ENCODE assay signal across 14 mouse cellular contexts in the genomic region with DNA sequence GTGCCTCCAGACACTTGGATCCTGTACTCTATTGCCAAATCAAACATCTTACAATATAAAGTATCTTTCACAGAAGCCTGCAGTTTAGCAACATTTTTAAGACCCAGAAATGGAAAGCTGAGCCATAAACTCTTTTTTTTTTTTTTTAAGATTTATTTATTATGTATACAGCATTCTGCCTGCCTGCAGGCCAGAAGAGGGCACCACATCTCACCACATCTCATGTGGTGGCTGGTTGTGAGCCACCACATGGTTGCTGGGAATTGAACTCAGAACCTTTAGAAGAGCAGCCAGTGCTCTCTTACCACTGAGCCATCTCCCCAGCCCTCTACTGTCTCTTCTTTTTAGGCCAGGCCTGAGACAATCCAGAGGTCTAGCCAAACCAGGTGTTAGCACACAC. TPM values are rescaled to one million over a fixed set of nuclear protein-coding genes. Genes with fewer than 3 reads are reported as not detected.
A peak's percentile ranks its signal among the peaks of the same experiment; 100 is the strongest.
DNase-seq lines count a peak whose midpoint lies in the region; ATAC-seq and TF ChIP-seq lines count a peak whose summit lies in the region.
"Had no signal": no experiment of that assay in that cellular context is flagged by ENCODE, and none has a peak within 500 bp of the region (broad histone marks: within the 10 kb centered on the region; RNA-seq: fewer than 3 reads in every experiment).

No protein-coding gene starts in this region.

- no peak for DNase-seq in heart, embryonic 10.5 days (ENCODE audit: low spot score)
- no peak for DNase-seq in lung, embryonic 14.5 days
- DNase-seq in lung, adult 18-20 months, result no peak
- peak; percentile 33 to 37 for DNase-seq in B cell, adult 2 months
- peak; percentile 53 for DNase-seq in induced T-regulatory cell, adult 2 months (ENCODE audit: low read depth)
- no peak for DNase-seq in kidney, adult 2 months
- no peak for DNase-seq in adrenal gland, adult 8-10 months
- DNase-seq: cerebellum, postnatal 14 days; heart, adult 11 months; kidney, adult 9 months; spleen, adult 18-20 months had no signal

- no peaks in the 10 kb centered on the region for H3K9me3 ChIP-seq in heart, embryonic 13.5 days
- H3K9me3 ChIP-seq in heart, embryonic 10.5 days, result no peaks in the 10 kb centered on the region
- H3K9me3 ChIP-seq in lung, embryonic 14.5 days (ENCODE audit: low read depth, low read length), result no peaks in the 10 kb centered on the region
- H3K9me3 ChIP-seq: embryonic facial prominence, embryonic 13.5 days had no signal

- peaks cover 56% of the 10 kb centered on the region for H3K4me1 ChIP-seq in heart, embryonic 13.5 days
- peaks cover 21% of the 10 kb centered on the region for H3K4me1 ChIP-seq in heart, embryonic 10.5 days
- 0 out of 2 replicates have a peak, but pooled peaks cover 6% of the 10 kb centered on the region for H3K4me1 ChIP-seq in lung, embryonic 14.5 days (ENCODE audit: insufficient read depth)
- H3K4me1 ChIP-seq in kidney, adult 2 months (ENCODE audit: control insufficient read depth, insufficient read depth, low read length), result peaks cover 11% of the 10 kb centered on the region; the same call in 1 of the 2 replicates

- H3K9ac ChIP-seq in heart, embryonic 13.5 days, result 0 out of 2 replicates have a peak overlapping the region, but pooled peaks have one; percentile 24
- no peak overlapping the region for H3K9ac ChIP-seq in lung, embryonic 14.5 days

- TF ChIP-seq CTCF in lung, embryonic 14.5 days (IDR thresholded peaks at IDR 0.05; ENCODE audit: low read depth), result 0 out of 2 replicates have a peak, but pooled peaks have one; percentile 33
- no peak for TF ChIP-seq CTCF in kidney, adult 2 months (conservative IDR thresholded peaks at IDR 0.05; ENCODE audit: insufficient read depth, insufficient read length, low read depth, low read length)

- TF ChIP-seq POLR2A in kidney, adult 2 months (IDR thresholded peaks at IDR 0.05; ENCODE audit: low read depth, low read length), result no peak

- no peak overlapping the region for H3K4me3 ChIP-seq in heart, embryonic 13.5 days
- H3K4me3 ChIP-seq in heart, embryonic 10.5 days, result no peak overlapping the region
- H3K4me3 ChIP-seq in lung, embryonic 14.5 days (ENCODE audit: low read depth, low read length), result no peak overlapping the region
- no peak overlapping the region for H3K4me3 ChIP-seq in kidney, adult 2 months (ENCODE audit: insufficient read depth, low read depth, low read length)
- H3K4me3 ChIP-seq: embryonic facial prominence, embryonic 13.5 days had no signal

- no peak overlapping the region for H3K27ac ChIP-seq in heart, embryonic 13.5 days (replicated peaks)
- H3K27ac ChIP-seq in heart, embryonic 10.5 days, result no peak overlapping the region
- H3K27ac ChIP-seq in lung, embryonic 14.5 days (ENCODE audit: low read depth), result no peak overlapping the region
- H3K27ac ChIP-seq in kidney, adult 2 months (ENCODE audit: insufficient read depth, low read depth, low read length), result no peak overlapping the region
- H3K27ac ChIP-seq: embryonic facial prominence, embryonic 13.5 days had no signal

- H3K36me3 ChIP-seq in heart, embryonic 13.5 days, result peaks cover 32% of the 10 kb centered on the region
- H3K36me3 ChIP-seq in heart, embryonic 10.5 days, result peaks cover 4% of the 10 kb centered on the region; the same call in 1 of the 2 replicates
- H3K36me3 ChIP-seq in lung, embryonic 14.5 days (ENCODE audit: insufficient read depth), result peaks cover 24% of the 10 kb centered on the region
- H3K36me3 ChIP-seq in kidney, adult 2 months (ENCODE audit: control insufficient read depth, insufficient read depth, low read length), result no peaks in the 10 kb centered on the region; the same call in 1 of the 2 replicates

- no peaks in the 10 kb centered on the region for H3K27me3 ChIP-seq in heart, embryonic 13.5 days (replicated peaks)
- no peaks in the 10 kb centered on the region for H3K27me3 ChIP-seq in heart, embryonic 10.5 days (ENCODE audit: insufficient read depth, poor library complexity, severe bottlenecking)
- H3K27me3 ChIP-seq in lung, embryonic 14.5 days (ENCODE audit: insufficient read depth, low read length), result no peaks in the 10 kb centered on the region
- no peaks in the 10 kb centered on the region for H3K27me3 ChIP-seq in kidney, adult 2 months (replicated peaks; ENCODE audit: control insufficient read depth, insufficient read depth, low read length)
- H3K27me3 ChIP-seq: embryonic facial prominence, embryonic 13.5 days had no signal

- ATAC-seq in heart, embryonic 13.5 days (ENCODE audit: extremely low read depth, insufficient number of reproducible peaks, low FRiP score, low TSS enrichment), result no peak
- ATAC-seq in lung, embryonic 14.5 days (ENCODE audit: insufficient read depth), result no peak

- H3K4me2 ChIP-seq in heart, embryonic 13.5 days, result no peak overlapping the region
- no peak overlapping the region for H3K4me2 ChIP-seq in lung, embryonic 14.5 days
- H3K4me2 ChIP-seq: embryonic facial prominence, embryonic 13.5 days had no signal

RNA-seq across cellular contexts. Expression of a gene that starts 26.3 kb away (rescaled TPM):
- polyA plus RNA-seq in heart, embryonic 13.5 days (2015; fragmentation: Nextera tagmentation; extraction: Ambion mirVana), result 35.5 and 36.3 TPM in 2 replicates
- polyA plus RNA-seq in heart, embryonic 10.5 days (2016; fragmentation: Nextera tagmentation; extraction: Ambion mirVana), result 37.0 and 37.2 TPM in 2 replicates
- 29.9 and 34.3 TPM in 2 replicates for polyA plus RNA-seq in lung, embryonic 14.5 days (2014; fragmentation: Nextera tagmentation; extraction: Ambion mirVana)
- 345 and 570 TPM in 2 replicates for polyA plus RNA-seq in kidney, adult 2 months (2012; rRNA removed)
- 100 to 1,000 TPM; 180 to 380 (median 226) TPM for total RNA-seq in adrenal gland, adult 8-10 months (2022)

RNA-seq across cellular contexts. Expression of a gene that starts 31.2 kb away (rescaled TPM):
- polyA plus RNA-seq in heart, embryonic 13.5 days (2015; fragmentation: Nextera tagmentation; extraction: Ambion mirVana), result 133 and 137 TPM in 2 replicates
- 183 and 212 TPM in 2 replicates for polyA plus RNA-seq in heart, embryonic 10.5 days (2016; fragmentation: Nextera tagmentation; extraction: Ambion mirVana)
- polyA plus RNA-seq in lung, embryonic 14.5 days (2014; fragmentation: Nextera tagmentation; extraction: Ambion mirVana), result 179 and 184 TPM in 2 replicates
- polyA plus RNA-seq in kidney, adult 2 months (2012; rRNA removed), result 17.6 and 21.1 TPM in 2 replicates
- 100 to 1,000 TPM; 154 to 180 (median 171) TPM for total RNA-seq in adrenal gland, adult 8-10 months (2022)

RNA-seq across cellular contexts. Expression of a gene that starts 31.3 kb away (rescaled TPM):
- 4.7 and 5.8 TPM in 2 replicates for polyA plus RNA-seq in heart, embryonic 13.5 days (2015; fragmentation: Nextera tagmentation; extraction: Ambion mirVana)
- polyA plus RNA-seq in heart, embryonic 10.5 days (2016; fragmentation: Nextera tagmentation; extraction: Ambion mirVana), result 6.4 and 8.0 TPM in 2 replicates
- 14.1 and 15.7 TPM in 2 replicates for polyA plus RNA-seq in lung, embryonic 14.5 days (2014; fragmentation: Nextera tagmentation; extraction: Ambion mirVana)
- polyA plus RNA-seq in kidney, adult 2 months (2012; rRNA removed), result 29.2 and 32.2 TPM in 2 replicates
- 10 to 100 TPM; 66.2 to 77.3 (median 70.0) TPM for total RNA-seq in adrenal gland, adult 8-10 months (2022)

RNA-seq across cellular contexts. Expression of a gene that starts 45.5 kb away (rescaled TPM):
- polyA plus RNA-seq in heart, embryonic 13.5 days (2015; fragmentation: Nextera tagmentation; extraction: Ambion mirVana), result 151 and 203 TPM in 2 replicates
- polyA plus RNA-seq in heart, embryonic 10.5 days (2016; fragmentation: Nextera tagmentation; extraction: Ambion mirVana), result 303 and 413 TPM in 2 replicates
- polyA plus RNA-seq in lung, embryonic 14.5 days (2014; fragmentation: Nextera tagmentation; extraction: Ambion mirVana), result 147 and 150 TPM in 2 replicates
- 50.3 and 93.5 TPM in 2 replicates for polyA plus RNA-seq in kidney, adult 2 months (2012; rRNA removed)
- 100 to 1,000 TPM in 3 of 4 experiments, 10 to 100 TPM in 1; 89.8 to 116 (median 110) TPM for total RNA-seq in adrenal gland, adult 8-10 months (2022)
- total RNA-seq: hematopoietic stem cell, adult 5-6 weeks had no signal

Comparison
In these comparisons a context has a peak if more than half of its experiments do, and no peak if none do; other contexts are left out.
1. DNase-seq: peak in B cell, adult 2 months (2 of 2) and induced T-regulatory cell, adult 2 months (single experiment); none in heart, embryonic 10.5 days (single experiment), lung, embryonic 14.5 days (single experiment), lung, adult 18-20 months (0 of 2), kidney, adult 2 months (single experiment) and adrenal gland, adult 8-10 months (single experiment).